Mouse (Mus musculus) ES-CJ7 (cell line): Measurements from ENCODE around the gene Jph3.

Experiments used
- DNase-seq: peaks from one replicate; pipeline ENCODE4 v3.0.0; 2011; ENCODE audit warnings: low read depth, low spot score

The Jph3 gene

DNA sequence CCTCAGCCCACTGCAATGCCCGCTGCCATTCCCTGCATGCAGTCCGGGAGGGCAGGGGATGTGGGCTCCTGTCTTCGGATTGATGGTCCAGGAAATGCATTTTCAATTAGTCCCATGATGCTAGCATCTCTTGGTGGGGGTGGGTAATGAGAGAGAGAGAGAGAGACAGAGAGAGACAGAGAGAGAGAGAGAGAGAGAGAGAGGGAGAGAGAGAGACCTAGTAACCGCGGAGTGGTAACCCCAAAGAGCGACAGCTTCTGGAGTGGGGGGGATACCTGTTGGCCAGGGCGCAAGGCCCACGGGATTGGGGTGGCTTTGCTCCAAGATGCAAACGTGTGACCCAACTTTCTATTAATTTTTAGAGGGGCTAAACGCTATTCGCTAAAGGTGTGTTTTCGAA, at the start of gene Jph3:
Gene Jph3 (plus strand): TSS at position 301 of the 400 bp plus-strand sequence.
- DNase-seq, result no peak

DNA sequence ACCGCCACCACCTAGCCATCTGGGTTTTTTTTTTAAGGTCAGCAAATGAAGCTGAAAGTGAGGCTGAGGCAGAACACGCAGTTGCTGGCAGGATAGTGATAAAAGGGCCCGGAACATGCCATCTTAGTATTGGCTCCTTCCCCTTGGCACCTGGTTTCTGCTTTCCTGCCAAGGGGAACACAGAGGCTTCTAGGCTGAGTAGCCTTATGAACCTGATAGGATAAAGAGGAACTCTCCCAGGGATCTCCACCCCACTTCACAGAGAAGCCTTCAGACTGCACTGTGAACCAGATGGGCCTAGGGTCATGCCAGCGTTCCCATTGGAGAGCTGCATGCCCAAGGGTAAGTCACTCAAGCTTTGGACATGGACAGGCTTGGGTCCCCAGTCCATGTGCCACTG, 48.5 kb upstream of the Jph3 start:
- DNase-seq, result no peak

DNA sequence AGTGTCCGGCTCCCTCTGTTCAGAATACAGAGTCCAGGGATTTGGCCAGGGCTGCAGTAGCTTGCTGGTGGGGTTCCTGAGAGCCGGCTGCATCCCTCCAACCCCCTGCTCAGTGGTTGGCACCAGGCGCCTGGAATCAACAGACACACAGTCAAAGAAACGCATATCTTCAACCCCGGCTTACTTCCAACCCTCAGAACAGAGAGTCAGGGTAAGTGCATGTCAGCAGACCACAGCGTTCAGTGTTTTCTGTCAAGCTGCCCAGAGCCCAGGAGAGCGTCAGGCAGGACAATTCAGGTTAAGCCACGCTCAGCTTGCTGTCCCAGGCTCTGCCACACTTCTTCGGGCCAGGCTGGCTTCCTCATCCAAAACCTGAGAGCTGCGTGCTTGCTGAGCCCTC, 48.0 kb upstream of the Jph3 start:
- DNase-seq, result no peak

DNA sequence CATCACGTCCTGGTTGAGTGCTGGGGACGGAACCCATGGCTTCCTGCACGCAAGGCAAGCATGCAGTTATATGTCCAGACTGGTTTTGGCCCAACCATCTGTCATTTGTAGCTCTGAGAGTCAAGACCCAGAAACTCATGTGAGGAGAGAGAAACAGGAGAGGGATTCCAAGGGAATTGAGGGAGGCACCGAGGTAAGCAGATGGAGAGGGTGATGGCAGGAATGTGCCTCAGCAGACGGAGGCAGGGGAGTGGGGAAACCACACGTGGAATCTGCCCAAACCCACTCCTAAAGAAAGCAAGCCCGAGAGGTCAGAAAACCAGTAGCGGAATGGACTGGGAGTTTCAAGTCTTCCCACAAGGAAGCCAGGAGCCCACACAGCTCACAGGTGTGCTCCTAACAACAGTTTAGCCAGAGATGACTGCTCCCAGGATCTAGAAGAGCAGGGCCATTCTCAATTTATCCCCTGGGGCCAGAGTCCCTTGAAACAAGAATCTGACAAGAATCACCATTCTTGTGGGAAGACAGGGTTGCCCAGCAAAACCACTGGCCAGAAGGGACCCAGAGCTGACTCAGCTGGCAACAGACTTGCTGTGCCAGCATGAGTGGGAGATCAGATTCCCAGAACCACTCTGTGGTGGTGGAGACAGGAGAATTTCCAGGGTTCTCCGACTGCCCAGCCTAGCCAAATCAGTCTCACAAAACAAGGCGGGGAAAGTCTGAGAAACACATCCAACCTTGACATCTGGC, 46.2 kb upstream of the Jph3 start:
- DNase-seq, result no peak

DNA sequence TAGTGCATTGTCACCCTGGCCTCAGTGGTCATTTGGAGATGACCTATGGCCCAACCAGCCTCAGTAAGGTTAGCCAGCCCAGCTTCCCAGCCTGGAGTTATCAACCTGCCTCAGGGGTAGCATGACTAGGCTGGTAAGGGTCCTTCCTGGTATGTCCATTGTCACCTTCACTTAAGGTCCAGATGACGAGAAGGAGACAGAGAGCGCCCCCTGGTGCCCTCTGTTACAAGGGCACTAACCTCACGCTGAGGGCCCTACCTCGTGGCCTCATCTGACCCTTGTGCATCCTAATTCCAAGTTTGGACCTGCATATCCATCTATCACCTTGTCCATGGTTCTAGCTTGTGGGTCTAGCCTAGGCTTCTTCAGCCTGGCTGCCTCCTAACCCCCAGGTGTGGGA, 44.0 kb upstream of the Jph3 start:
- DNase-seq, result peak; percentile 81

DNA sequence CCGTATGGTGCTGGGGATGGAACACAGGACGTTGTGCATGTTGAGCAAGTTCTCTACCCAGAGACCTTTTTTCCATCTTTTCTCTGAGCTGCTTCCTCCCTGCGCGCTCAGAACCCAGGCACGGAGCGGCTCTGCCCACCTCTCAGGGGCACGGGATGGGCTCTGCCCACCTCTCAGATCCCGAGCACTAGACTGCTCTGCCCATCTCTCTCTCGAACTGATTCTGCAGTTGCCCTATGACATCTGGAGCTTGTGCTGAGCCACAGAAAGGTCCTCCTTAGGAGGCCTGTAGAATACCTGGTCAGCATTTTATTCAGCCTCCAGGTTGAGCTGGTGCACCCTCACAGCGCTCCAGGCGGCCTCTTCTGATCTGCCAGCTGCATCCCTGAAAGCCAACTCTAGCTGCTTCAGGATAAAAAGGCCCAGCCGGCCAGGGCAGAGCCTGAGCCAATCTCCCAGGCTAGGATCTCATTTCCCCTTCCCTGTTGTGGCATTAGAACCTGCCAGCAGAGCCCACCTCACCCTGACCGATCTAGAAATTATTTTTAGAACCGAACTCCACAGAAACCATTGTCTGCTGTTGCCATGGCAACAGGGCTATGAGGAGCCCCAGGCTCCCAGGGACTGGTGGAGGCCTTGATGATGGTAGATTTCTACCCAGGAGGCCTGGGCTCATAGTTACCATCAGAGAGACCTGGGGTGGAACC, 41.8 kb upstream of the Jph3 start:
- DNase-seq, result peak; percentile 62

DNA sequence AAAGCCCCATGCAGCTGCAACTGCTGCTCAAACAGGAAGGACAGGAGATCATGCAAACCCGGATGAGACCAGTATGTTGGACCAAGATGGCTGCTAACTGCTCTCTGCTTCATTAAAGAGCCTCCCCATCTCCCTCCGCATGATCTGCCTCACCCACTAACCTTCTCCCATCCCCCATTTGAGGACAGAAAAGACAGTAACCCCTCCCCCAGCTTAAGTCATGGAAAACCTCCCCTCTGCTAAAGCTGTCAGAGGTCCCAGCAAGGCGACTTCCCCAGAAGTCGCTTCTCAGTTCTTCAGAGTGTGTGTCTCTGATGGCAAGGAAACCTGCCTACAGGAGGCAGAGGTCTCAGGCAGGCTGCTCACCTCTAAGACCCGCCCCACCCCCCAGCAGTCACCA, 40.9 kb upstream of the Jph3 start:
- DNase-seq, result peak; percentile 73

DNA sequence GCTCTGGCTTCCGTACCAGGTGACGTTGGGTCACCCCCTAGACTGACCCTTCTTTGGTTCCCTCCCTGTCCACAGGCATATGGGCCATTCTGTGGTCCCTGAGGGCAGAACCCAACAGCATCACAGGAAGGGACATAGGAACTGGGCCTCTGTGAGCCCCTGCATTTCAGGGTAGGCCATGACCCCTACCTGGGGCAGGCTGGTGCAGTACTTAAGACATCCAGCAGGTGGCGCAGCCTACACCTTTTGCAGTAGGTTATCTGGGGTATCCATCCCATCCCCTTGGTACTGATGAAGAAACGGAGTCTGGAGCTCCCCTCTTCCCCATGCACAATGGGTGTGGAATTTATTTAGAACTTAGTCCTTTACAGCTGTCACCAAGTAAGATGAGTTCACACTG, 35.0 kb upstream of the Jph3 start:
- peak; percentile 74 for DNase-seq

DNA sequence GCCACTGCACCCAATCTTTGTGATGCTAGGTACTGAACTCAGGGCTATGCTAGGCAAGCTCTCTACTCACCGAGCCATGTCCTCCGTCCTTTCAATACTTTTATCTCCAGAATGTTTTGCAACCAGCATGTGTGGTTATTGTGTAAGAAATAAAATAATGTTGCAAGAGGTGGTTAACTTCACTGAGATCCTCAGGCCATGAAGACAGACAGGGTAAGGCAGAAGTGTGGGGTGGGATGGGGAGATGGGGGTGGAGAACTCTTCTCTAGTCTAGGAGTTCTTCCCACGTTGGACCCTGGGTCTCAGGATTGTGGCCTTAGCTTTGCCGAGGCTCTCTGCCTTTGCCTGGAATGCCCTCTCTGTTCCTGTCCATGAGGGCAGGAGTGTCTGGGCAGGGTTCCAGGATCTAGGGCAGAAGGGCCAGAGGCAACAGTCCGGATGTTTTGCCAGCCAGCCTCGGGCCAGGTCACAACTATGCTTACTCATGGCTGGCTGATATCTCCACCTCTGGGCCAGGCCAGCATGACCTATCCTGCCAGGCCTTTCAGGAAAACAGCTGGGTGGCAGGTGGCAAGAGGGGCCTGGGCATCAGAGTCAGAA, 33.7 kb upstream of the Jph3 start:
- DNase-seq, result no peak

DNA sequence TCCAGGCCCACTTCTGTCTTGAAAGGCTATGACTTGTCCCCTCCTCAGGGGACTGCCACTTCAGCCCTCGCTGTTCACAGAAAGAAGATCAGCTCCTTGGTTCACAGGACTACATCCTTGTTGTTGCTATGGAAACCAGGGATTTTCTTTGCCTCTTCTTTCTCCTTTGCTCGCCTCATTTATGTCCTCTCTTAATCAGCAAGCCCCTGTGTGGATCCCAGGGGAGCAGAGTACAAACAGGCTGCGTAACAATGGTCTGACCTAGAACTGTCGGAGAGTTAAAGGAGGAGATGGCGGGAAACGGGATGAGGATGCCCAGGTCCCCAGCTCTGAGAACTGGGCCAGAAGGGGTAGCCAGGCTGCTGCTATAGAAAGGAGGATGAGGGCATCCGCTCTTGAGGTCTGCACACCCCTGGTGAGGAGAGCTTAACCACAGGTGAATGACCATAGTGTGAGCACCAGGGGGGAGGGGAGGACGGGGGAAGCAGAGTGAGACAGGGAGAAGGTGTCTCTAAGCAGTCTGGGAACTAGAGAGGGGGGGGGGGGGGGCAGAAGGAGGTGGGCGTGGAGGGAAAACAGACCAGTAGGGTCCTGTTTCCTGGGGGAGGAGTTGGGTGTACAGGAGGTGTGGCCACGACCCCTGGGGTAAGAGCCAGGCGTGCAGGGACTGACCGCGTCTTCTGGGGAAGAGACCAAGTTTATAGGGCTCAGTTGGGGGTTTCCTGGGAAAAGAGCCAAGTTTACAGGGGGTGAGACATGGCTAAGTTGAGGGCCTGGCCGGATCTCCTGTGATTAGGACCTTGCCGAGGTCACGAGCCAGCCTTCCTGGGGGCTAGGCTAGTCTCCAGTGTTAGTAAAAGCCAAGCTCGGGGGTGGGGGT, 31.4 kb upstream of the Jph3 start:
- DNase-seq, result peak; percentile 67

DNA sequence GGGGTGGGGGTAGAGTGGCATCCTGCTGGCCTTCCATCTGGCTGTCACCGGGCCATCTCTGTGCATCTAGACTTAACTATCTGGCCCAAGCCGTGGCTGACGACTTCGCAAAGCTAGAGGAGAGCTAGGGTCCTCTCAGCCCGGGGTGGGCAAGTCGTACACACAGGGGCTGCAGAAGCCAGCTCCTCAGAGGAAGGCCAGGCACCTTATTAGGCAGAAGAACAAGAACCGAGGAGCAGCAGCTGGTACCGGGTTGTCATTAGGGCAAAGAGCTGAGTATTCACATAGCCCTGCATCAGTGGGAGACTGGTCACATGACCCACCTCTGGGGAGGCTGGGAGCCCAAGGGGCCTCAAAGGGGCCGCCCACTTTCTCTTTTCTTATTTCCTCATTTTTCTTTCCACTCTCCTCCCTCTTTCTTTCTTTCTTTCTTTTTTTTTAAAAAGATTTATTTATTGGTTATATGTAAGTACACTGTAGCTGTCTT, 30.8 kb upstream of the Jph3 start:
- no peak for DNase-seq

DNA sequence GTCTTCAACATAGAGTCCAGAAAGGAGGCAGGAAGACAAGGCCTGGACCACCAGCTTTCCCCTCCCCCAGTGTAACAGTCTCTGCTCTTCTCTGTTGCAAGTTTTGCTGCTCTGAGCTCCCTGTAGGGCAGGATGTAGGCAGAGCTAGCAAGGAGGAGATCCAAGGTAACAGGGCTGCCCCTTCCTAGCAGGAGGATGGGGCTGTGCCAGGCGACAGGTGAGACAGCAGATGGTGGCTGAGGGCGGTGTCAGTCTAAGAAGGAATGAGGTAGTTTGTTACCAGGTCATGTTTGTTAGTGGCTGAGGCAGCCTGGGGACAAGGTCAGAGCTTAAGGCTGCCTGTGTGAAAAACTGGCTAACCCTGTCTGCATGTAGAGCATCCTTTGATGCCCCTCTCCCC, 29.5 kb upstream of the Jph3 start:
- DNase-seq, result no peak

DNA sequence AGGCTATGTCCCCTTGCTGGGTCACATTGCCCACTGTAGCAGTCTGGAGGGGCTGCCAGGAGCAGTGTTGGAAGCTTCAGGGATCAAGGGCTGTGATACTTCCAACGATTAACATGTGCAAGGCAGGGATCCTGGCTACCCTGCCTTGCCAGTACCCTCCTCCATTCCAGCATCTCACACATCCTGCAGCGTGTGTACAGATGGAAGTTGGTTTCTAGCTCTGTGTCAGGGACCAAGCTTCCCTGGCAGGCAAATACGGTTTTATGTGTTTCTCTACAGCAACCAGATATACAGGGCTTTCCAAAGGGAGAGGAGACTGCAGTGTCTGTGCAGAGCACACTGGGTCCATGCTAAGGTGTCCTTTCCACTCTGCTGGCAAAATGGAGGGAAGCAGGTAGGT, 24.2 kb upstream of the Jph3 start:
- DNase-seq, result no peak

DNA sequence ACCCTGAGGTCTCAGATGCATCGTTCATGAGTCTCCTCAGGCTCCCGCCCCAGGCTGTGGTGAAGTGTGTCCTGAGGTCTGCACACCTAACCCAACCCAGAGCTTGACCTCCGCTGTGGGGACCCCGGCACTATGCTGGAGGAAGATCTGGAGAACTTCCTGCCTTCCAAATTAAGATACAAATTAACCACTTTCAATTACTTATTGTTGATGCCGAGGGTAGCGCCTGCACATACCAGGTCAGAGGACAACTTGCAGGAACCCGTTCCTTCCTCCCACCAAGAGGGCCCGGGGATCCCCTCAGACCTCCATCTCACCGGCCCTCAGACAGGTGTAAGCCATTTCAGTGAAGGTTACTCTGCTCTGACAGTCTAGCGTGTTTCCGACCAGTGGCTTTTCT, 22.5 kb upstream of the Jph3 start:
- no peak for DNase-seq

DNA sequence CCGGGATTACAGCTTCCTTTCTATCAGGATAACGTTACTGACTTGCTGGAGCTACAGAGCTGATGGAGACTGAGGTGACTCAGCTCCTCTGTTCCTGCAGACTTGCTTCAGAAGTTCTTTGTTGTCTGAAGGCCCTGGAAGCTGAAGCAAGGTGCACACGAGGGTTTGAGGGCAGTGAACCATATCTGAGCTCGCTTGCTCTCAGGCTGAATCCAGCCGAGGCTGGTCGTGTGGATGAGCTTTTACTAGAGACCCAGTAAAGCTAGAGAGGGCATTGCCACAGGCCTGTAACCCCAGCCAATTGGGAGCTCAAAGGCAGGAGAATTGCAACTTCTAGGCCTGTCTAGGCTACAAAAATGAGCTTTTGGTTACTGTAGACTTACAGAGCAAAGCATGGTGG, 21.0 kb upstream of the Jph3 start:
- DNase-seq, result no peak

DNA sequence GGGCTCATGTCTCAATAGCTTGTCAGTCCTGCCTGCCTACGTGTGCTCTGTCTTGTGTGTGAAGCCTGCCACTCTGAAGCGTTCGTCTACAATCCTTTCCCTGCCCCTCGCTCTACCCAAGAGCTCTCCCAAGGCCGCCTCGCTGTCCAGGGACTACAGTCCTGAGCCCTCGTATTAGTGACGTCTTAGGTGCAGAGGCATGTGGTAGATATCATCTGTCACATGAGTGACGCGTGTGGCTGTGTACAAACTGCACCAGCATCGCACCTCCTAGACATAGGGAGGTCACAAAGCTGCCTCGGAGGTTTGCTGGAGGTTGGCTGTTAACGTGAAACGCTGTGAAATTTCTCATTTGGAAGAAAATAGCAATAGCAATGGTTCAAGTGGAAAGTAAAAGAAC, 11.9 kb upstream of the Jph3 start:
- DNase-seq, result no peak

DNA sequence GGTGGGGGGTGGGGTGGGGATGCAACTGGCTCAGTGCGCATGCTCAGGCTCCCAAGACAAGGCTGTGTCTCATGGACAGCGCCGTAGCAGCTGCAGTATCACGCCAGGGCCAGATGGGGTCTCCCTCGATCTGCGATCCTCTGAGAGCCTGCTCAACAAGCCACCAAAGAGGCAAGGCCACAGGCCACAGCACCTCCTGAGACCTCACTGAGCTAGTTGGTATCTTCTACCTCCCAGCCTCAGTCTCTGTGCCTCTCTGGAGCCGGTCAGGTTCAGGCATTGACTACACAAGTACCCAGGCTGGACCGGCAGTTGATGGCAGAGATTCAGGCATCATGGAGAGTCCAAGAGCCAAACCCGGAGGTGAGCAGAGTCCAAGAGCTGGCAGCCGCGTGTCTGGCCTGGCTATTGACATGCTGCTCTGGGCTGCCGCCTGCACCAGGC, 11.4 kb upstream of the Jph3 start:
- peak; percentile 99 for DNase-seq

DNA sequence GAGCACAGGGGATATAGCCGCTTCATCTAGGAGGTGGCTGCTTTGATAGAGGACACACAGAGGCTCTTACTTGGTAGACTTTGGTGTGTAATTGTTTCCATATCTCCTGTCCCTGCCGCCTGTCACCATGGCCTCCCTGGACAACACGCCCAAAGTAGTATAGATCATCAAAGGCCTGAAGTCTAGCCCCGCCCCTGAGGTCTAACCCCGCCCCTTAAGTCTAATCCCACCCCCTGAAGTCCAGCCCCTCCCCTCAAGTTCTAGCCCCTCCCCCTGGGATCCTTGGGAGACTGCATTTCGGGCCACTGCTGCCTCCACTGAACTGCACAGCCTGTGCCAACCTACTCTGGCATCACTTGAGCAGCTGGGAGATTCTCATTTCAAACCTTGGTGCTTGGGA, 10.5 kb upstream of the Jph3 start:
- DNase-seq, result peak; percentile 63

DNA sequence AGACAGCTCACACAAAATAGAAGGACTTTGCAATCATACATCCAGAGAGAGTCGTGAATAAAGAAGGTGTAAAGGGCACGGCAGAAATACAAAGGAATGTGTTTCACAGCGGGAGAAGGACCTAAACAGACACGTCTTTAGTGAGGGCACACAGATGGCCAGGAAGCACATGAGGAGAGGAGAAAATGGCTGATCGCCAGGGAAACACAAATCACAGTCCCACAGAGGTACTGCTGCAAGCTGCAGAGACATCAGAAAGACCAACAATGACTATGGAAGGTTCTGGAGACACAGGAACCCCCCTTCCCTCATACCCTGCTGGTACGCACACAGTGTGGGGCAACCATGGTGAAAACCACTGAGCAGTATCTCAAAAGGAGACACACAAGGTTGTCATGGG, 8.4 kb upstream of the Jph3 start:
- no peak for DNase-seq

DNA sequence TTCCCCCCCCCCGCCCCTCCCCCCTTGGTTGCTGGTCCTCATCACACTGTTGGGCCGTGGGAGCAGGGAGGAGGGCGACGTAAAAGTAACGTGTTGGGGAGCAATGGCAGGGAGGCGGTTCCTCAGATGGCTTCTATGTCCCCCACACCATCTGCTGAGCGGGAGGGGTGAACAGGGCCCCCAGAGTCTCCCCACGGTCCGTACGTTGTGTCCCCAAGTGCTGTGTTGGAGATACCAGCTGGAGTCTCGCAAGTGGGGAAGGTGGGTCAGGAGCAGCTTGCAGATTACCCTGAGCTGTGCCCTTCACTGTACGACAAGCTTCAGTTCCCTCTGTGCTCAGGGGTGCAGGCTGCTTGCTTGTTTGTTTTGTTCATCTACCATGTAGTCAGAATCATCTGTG, 5.6 kb upstream of the Jph3 start:
- no peak for DNase-seq

DNA sequence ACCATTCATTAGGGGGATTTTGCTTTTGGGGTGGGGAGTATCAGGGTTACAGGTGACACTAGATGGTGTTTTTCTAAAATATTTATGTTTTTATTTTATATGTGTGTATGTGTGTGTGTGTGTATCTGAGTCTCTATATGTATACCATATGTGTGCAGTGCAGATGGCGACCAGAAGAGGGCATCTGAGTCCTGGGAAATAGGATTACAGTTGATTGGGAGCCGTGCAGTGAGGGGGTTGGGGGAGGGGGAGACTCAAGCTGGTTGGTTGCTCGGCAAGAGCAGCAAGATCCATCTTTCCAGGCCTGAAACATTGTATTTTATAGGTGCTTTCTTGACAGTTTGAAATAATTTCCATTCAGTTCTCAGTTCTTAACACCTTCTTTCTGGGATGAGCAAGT, 2.3 kb upstream of the Jph3 start:
- peak; percentile 68 for DNase-seq

DNA sequence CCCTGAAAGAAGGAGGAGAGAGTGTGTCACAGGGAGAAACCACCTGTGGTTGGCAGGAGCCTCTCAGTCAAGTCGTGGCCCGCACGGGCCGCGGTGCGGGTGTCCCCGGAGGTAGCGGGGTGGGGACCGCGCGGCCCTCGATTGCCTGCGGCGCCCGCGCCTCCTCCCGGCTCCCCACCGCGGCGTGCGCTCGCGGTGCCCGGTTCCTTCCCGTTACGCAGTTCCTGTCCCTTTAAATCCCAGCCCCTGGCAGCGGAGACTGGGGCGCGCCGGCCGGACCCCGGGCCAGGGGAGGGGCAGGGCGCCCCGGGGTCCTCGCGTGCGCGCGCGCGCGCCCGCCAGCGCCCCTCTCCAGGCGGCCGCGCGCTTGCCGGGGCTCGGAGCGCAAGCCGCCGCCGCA, 331 bp downstream of the Jph3 start:
- no peak for DNase-seq
